Mouse (Mus musculus): Measurements from ENCODE around the gene Gm13199.

GRCm38 (mm10) chr2:5906092-5906491 is 43.4 kb upstream of the Gm13199 start:
- TF ChIP-seq CTCF (IDR thresholded peaks at IDR 0.05; ENCODE audit: borderline replicate concordance, insufficient read depth, low read length) = no peak
- TF ChIP-seq POLR2A (IDR thresholded peaks at IDR 0.05; ENCODE audit: low read depth, low read length) = no peak

Data from embryonic fibroblast, embryonic 13.5 days (primary cell).